Mouse (Mus musculus) forebrain, embryonic 15.5 days (tissue): Measurements from ENCODE around the gene Gm10073. TPM values are rescaled to one million over a fixed set of nuclear protein-coding genes. Genes with fewer than 3 reads are reported as not detected.
"Not testable (repeated sequence)": the region's sequence is repeated elsewhere in the genome, so short reads cannot be mapped to it uniquely, and the experiment has no call there.

Experiments used
- ATAC-seq: fragments of 200-750 bp; cut with Nextera tagmentation; replicated peaks from 2 replicates; pipeline ENCODE4 v1.8.0; 2017; ENCODE audit warnings: mild to moderate bottlenecking, moderate TSS enrichment, moderate library complexity
- H3K27ac ChIP-seq: fragments of 300-500 bp; sonication (generic); replicated peaks from 2 replicates; pipeline ENCODE4 v1.5.1; 2015; ENCODE audit warnings: mild to moderate bottlenecking, inconsistent platforms
- H3K27me3 ChIP-seq: fragments of 300-500 bp; sonication (generic); 2 replicates; pipeline ENCODE4 v1.6.1; 2015; ENCODE audit warnings: inconsistent platforms
- H3K36me3 ChIP-seq: fragments of 300-500 bp; sonication (generic); 2 replicates; pipeline ENCODE4 v1.6.1; 2015; ENCODE audit warnings: mild to moderate bottlenecking, inconsistent platforms
- H3K4me1 ChIP-seq: fragments of 300-500 bp; sonication (generic); 2 replicates; pipeline ENCODE4 v1.6.1; 2015; ENCODE audit warnings: inconsistent platforms
- H3K4me2 ChIP-seq: fragments of 300-500 bp; sonication (generic); replicated peaks from 2 replicates; pipeline ENCODE4 v1.6.1; 2015; ENCODE audit warnings: mild to moderate bottlenecking, inconsistent platforms
- H3K4me3 ChIP-seq: fragments of 300-500 bp; sonication (generic); 2 replicates; pipeline ENCODE4 v1.5.1; 2015; ENCODE audit warnings: mild to moderate bottlenecking, inconsistent platforms
- H3K9ac ChIP-seq: fragments of 300-500 bp; sonication (generic); replicated peaks from 2 replicates; pipeline ENCODE4 v1.6.1; 2015; ENCODE audit warnings: mild to moderate bottlenecking, inconsistent platforms
- H3K9me3 ChIP-seq: fragments of 300-500 bp; sonication (generic); 2 replicates; pipeline ENCODE4 v1.6.1; 2016; ENCODE audit warnings: inconsistent platforms
- WGBS: fragments of 180-500 bp; shearing (Covaris S2); methylation state at CpG from one replicate; pipeline ENCODE4 v1.1.7; 2015; ENCODE audit warnings: mixed read lengths; 5-methylcytosine and 5-hydroxymethylcytosine counted together
- polyA plus RNA-seq: library from polyadenylated mRNA; unstranded; fragments of >200 nt; fragmentation: Nextera tagmentation; extraction: Ambion mirVana; gene quantifications from 2 replicates; pipeline ENCODE4 v1.2.1, GENCODE M21; 2015

The Gm10073 gene
- 5.2 and 7.9 TPM in 2 replicates for polyA plus RNA-seq

GRCm38 (mm10) chr8:106573168-106573567, at the start of gene Gm10073:
Gm10073 (minus strand) TSS chr8:106573461.
- H3K4me1 ChIP-seq, H3K9ac ChIP-seq, H3K4me2 ChIP-seq, ATAC-seq, H3K36me3 ChIP-seq, H3K9me3 ChIP-seq, H3K27me3 ChIP-seq, H3K4me3 ChIP-seq, H3K27ac ChIP-seq: not testable (repeated sequence)
- 71% methylated on average over 20 of the region's 20 CpGs for WGBS

- Histone ChIP-seq H3K4me2 (no peak overlapping the region), H3K4me1 (no peaks in the 10 kb centered on the region), H3K9me3 (no peaks in the 10 kb centered on the region), H3K4me3 (no peak overlapping the region), H3K27me3 (no peaks in the 10 kb centered on the region), H3K36me3 (no peaks in the 10 kb centered on the region), H3K9ac (no peak overlapping the region), H3K27ac (no peak overlapping the region)
- ATAC-seq, result no peak
- WGBS, result 84% methylated on average over 5 of the region's 5 CpGs
Observed at GRCm38 (mm10) chr8:106623016-106623415, 49.8 kb upstream of the Gm10073 start.

GRCm38 (mm10) chr8:106620488-106620887, 47.2 kb upstream of the Gm10073 start:
- no peak overlapping the region for H3K4me2 ChIP-seq
- no peaks in the 10 kb centered on the region for H3K4me1 ChIP-seq
- H3K4me3 ChIP-seq, result no peak overlapping the region
- H3K36me3 ChIP-seq, result no peaks in the 10 kb centered on the region
- WGBS, result 83% methylated on average over 2 of the region's 2 CpGs
- no peaks in the 10 kb centered on the region for H3K27me3 ChIP-seq
- H3K27ac ChIP-seq, result no peak overlapping the region
- no peaks in the 10 kb centered on the region for H3K9me3 ChIP-seq
- ATAC-seq, result no peak
- no peak overlapping the region for H3K9ac ChIP-seq

- H3K27me3 ChIP-seq, result no peaks in the 10 kb centered on the region
- no peaks in the 10 kb centered on the region for H3K4me1 ChIP-seq
- H3K36me3 ChIP-seq, result no peaks in the 10 kb centered on the region
- no peak overlapping the region for H3K9ac ChIP-seq
- H3K4me2 ChIP-seq, result no peak overlapping the region
- WGBS, result 56% methylated on average over 9 of the region's 9 CpGs
- H3K9me3 ChIP-seq, result no peaks in the 10 kb centered on the region
- no peak for ATAC-seq
- H3K27ac ChIP-seq, result no peak overlapping the region
- no peak overlapping the region for H3K4me3 ChIP-seq
Observed at GRCm38 (mm10) chr8:106619549-106620245, 46.4 kb upstream of the Gm10073 start.

- no peaks in the 10 kb centered on the region for H3K9me3 ChIP-seq
- 60% methylated on average over 6 of the region's 6 CpGs for WGBS
- H3K4me3 ChIP-seq, result no peak overlapping the region
- no peak overlapping the region for H3K4me2 ChIP-seq
- H3K9ac ChIP-seq, result no peak overlapping the region
- no peaks in the 10 kb centered on the region for H3K36me3 ChIP-seq
- H3K27me3 ChIP-seq, result no peaks in the 10 kb centered on the region
- no peaks in the 10 kb centered on the region for H3K4me1 ChIP-seq
- no peak overlapping the region for H3K27ac ChIP-seq
- no peak for ATAC-seq
Observed at GRCm38 (mm10) chr8:106618324-106618723, 45.1 kb upstream of the Gm10073 start.

- no peaks in the 10 kb centered on the region for H3K36me3 ChIP-seq
- H3K27me3 ChIP-seq, result no peaks in the 10 kb centered on the region
- 74% methylated on average over 6 of the region's 6 CpGs for WGBS
- no peak overlapping the region for H3K4me2 ChIP-seq
- H3K27ac ChIP-seq, result no peak overlapping the region
- no peaks in the 10 kb centered on the region for H3K4me1 ChIP-seq
- H3K9me3 ChIP-seq, result no peaks in the 10 kb centered on the region
- no peak overlapping the region for H3K4me3 ChIP-seq
- no peak overlapping the region for H3K9ac ChIP-seq
- ATAC-seq, result no peak
Observed at GRCm38 (mm10) chr8:106617865-106618264, 44.6 kb upstream of the Gm10073 start.

- Histone ChIP-seq H3K36me3 (no peaks in the 10 kb centered on the region), H3K27me3 (no peaks in the 10 kb centered on the region), H3K27ac (no peak overlapping the region), H3K9ac (no peak overlapping the region), H3K9me3 (no peaks in the 10 kb centered on the region), H3K4me2 (no peak overlapping the region), H3K4me3 (no peak overlapping the region), H3K4me1 (no peaks in the 10 kb centered on the region)
- WGBS, result 18% methylated on average over 6 of the region's 6 CpGs
- no peak for ATAC-seq
Observed at GRCm38 (mm10) chr8:106617196-106617595, 43.9 kb upstream of the Gm10073 start.

GRCm38 (mm10) chr8:106616679-106617078, 43.4 kb upstream of the Gm10073 start:
- 31% methylated on average over 4 of the region's 4 CpGs for WGBS
- H3K27ac ChIP-seq, result no peak overlapping the region
- ATAC-seq, result no peak
- H3K4me1 ChIP-seq, result no peaks in the 10 kb centered on the region
- no peak overlapping the region for H3K4me3 ChIP-seq
- no peak overlapping the region for H3K9ac ChIP-seq
- H3K9me3 ChIP-seq, result no peaks in the 10 kb centered on the region
- no peaks in the 10 kb centered on the region for H3K27me3 ChIP-seq
- no peak overlapping the region for H3K4me2 ChIP-seq
- no peaks in the 10 kb centered on the region for H3K36me3 ChIP-seq

GRCm38 (mm10) chr8:106615661-106616299, 42.5 kb upstream of the Gm10073 start:
- no peak overlapping the region for H3K27ac ChIP-seq
- 72% methylated on average over 10 of the region's 10 CpGs for WGBS
- ATAC-seq, result no peak
- H3K4me2 ChIP-seq, result no peak overlapping the region
- H3K36me3 ChIP-seq, result no peaks in the 10 kb centered on the region
- H3K9ac ChIP-seq, result no peak overlapping the region
- H3K9me3 ChIP-seq, result no peaks in the 10 kb centered on the region
- no peaks in the 10 kb centered on the region for H3K4me1 ChIP-seq
- no peaks in the 10 kb centered on the region for H3K27me3 ChIP-seq
- no peak overlapping the region for H3K4me3 ChIP-seq

- Histone ChIP-seq H3K4me2 (no peak overlapping the region), H3K9me3 (no peaks in the 10 kb centered on the region)
- 82% methylated on average over 5 of the region's 5 CpGs for WGBS
Observed at GRCm38 (mm10) chr8:106614704-106615103, 41.4 kb upstream of the Gm10073 start.

GRCm38 (mm10) chr8:106612047-106612446, 38.8 kb upstream of the Gm10073 start:
- Histone ChIP-seq H3K9ac (no peak overlapping the region), H3K4me2 (no peak overlapping the region), H3K27ac (no peak overlapping the region), H3K36me3 (no peaks in the 10 kb centered on the region), H3K4me3 (no peak overlapping the region), H3K4me1 (no peaks in the 10 kb centered on the region), H3K27me3 (no peaks in the 10 kb centered on the region), H3K9me3 (no peaks in the 10 kb centered on the region)
- 82% methylated on average over 3 of the region's 3 CpGs for WGBS
- no peak for ATAC-seq

More at GRCm38 (mm10) chr8:106614704-106615103, 41.4 kb upstream of the Gm10073 start:
- H3K36me3 ChIP-seq, result no peaks in the 10 kb centered on the region
- H3K4me1 ChIP-seq, result no peaks in the 10 kb centered on the region
- no peak for ATAC-seq
- H3K27me3 ChIP-seq, result no peaks in the 10 kb centered on the region
- H3K4me3 ChIP-seq, result no peak overlapping the region
- H3K9ac ChIP-seq, result no peak overlapping the region
- no peak overlapping the region for H3K27ac ChIP-seq

- Histone ChIP-seq H3K36me3 (no peaks in the 10 kb centered on the region), H3K4me3 (no peak overlapping the region), H3K4me2 (no peak overlapping the region), H3K9me3 (no peaks in the 10 kb centered on the region), H3K9ac (no peak overlapping the region), H3K4me1 (no peaks in the 10 kb centered on the region), H3K27ac (no peak overlapping the region), H3K27me3 (peaks cover 2% of the 10 kb centered on the region; the same call in 1 of the 2 replicates)
- WGBS, result 72% methylated on average over 9 of the region's 9 CpGs
- no peak for ATAC-seq
Observed at GRCm38 (mm10) chr8:106610958-106611640, 37.8 kb upstream of the Gm10073 start.
